Mouse (Mus musculus) adrenal gland, postnatal 14 days (tissue): Measurements from ENCODE around the gene Tbc1d13. TPM values are rescaled to one million over a fixed set of nuclear protein-coding genes. Genes with fewer than 3 reads are reported as not detected.

ENCODE experiments used
- DNase-seq: peaks from one replicate; pipeline ENCODE4 v3.0.0; 2021; ENCODE audit warnings: mixed read lengths
- long read RNA-seq, 2 experiments: library from polyadenylated mRNA; stranded (forward); transcript quantifications; one replicate each; pipeline ENCODE4 v2.0.0; 2021
- total RNA-seq: library from RNA; stranded (reverse); gene quantifications from 2 replicates; pipeline ENCODE4 v1.2.3, GENCODE M21; 2021

Gene Tbc1d13
- 47.1 and 52.7 TPM in 2 replicates for total RNA-seq
- long read RNA-seq, experiment 1, partial matches to known transcripts, result 0 of 4 reads
- long read RNA-seq, experiment 1, other reads (novel, unspliced or antisense), result 4 of 4 reads
- long read RNA-seq, experiment 2, partial matches to known transcripts, result 0 of 5 reads
- long read RNA-seq, experiment 2, other reads (novel, unspliced or antisense), result 5 of 5 reads

- DNase-seq, result peak; percentile 99
Observed at GRCm38 (mm10) chr2:30133613-30134377, at the start of gene Tbc1d13. Tbc1d13 (plus strand) TSS chr2:30133746.

- no peak for DNase-seq
Observed at GRCm38 (mm10) chr2:30084113-30084512, 49.4 kb upstream of the Tbc1d13 start.

GRCm38 (mm10) chr2:30084632-30085031 is 48.9 kb upstream of the Tbc1d13 start:
- no peak for DNase-seq

GRCm38 (mm10) chr2:30087310-30087709 is 46.2 kb upstream of the Tbc1d13 start:
- DNase-seq, result no peak

GRCm38 (mm10) chr2:30091521-30091920 is 42.0 kb upstream of the Tbc1d13 start:
- DNase-seq, result no peak

- DNase-seq, result no peak
Observed at GRCm38 (mm10) chr2:30092280-30092918, 41.1 kb upstream of the Tbc1d13 start.

- peak; percentile 98 for DNase-seq
Observed at GRCm38 (mm10) chr2:30093471-30094207, 39.9 kb upstream of the Tbc1d13 start, which contains the start of gene Zdhhc12. Zdhhc12 (minus strand) TSS chr2:30093648.

GRCm38 (mm10) chr2:30094208-30094588 is 39.3 kb upstream of the Tbc1d13 start:
- DNase-seq, result peak; percentile 41

- peak; percentile 81 for DNase-seq
Observed at GRCm38 (mm10) chr2:30095882-30096527, 37.5 kb upstream of the Tbc1d13 start.

- no peak for DNase-seq
Observed at GRCm38 (mm10) chr2:30100214-30100613, 33.3 kb upstream of the Tbc1d13 start.

GRCm38 (mm10) chr2:30106364-30106763 is 27.2 kb upstream of the Tbc1d13 start:
- peak; percentile 65 for DNase-seq

GRCm38 (mm10) chr2:30107646-30108045 is 25.9 kb upstream of the Tbc1d13 start:
- DNase-seq, result peak; percentile 64

- DNase-seq, result no peak
Observed at GRCm38 (mm10) chr2:30108260-30108659, 25.3 kb upstream of the Tbc1d13 start.

GRCm38 (mm10) chr2:30111500-30111899 is 22.0 kb upstream of the Tbc1d13 start:
- no peak for DNase-seq

GRCm38 (mm10) chr2:30112564-30112963 is 21.0 kb upstream of the Tbc1d13 start:
- DNase-seq, result no peak

- no peak for DNase-seq
Observed at GRCm38 (mm10) chr2:30119641-30120051, 13.9 kb upstream of the Tbc1d13 start.

- no peak for DNase-seq
Observed at GRCm38 (mm10) chr2:30120269-30120668, 13.3 kb upstream of the Tbc1d13 start.

GRCm38 (mm10) chr2:30122766-30123165 is 10.8 kb upstream of the Tbc1d13 start:
- no peak for DNase-seq

- DNase-seq, result peak; percentile 30
Observed at GRCm38 (mm10) chr2:30123729-30124471, 9.6 kb upstream of the Tbc1d13 start.

GRCm38 (mm10) chr2:30124472-30125274 is 8.9 kb upstream of the Tbc1d13 start, which contains the start of gene Zer1:
Zer1 (minus strand) TSS chr2:30124585.
- DNase-seq, result peak; percentile 98
